Mouse (Mus musculus) spleen, adult 2 months (tissue): ENCODE data around the gene Vps45.

Experiments
- CTCF ChIP-seq: fragments of 200-500 bp; IDR thresholded peaks from 2 replicates; pipeline ENCODE4 v1.5.1; 2011; ENCODE audit warnings: mild to moderate bottlenecking, inconsistent platforms; ENCODE audit not compliant: insufficient read depth, insufficient read length, insufficient replicate concordance; ENCODE audit errors: extremely low read depth
- POLR2A ChIP-seq: fragments of 200-500 bp; IDR thresholded peaks from 2 replicates; pipeline ENCODE4 v1.6.1; 2011; ENCODE audit warnings: low read depth, low read length, inconsistent platforms

GRCm38 (mm10) chr3:96027875-96028274 is 30.4 kb downstream of the Vps45 start:
- TF ChIP-seq POLR2A (no peak), CTCF (no peak)
